Mouse (Mus musculus) layer of hippocampus, adult 2 months (tissue): ENCODE measurements around the gene Emid1. TPM values are rescaled to one million over a fixed set of nuclear protein-coding genes. Genes with fewer than 3 reads are reported as not detected.

ENCODE experiments used
- DNase-seq, 2 experiments: peaks; one replicate each; pipeline ENCODE4 v3.0.0; 2022; ENCODE audit warnings: low spot score in 2 of 2
- H3K27ac ChIP-seq: fragments of 200-600 bp; 2 replicates; pipeline ENCODE4 v1.8.1; 2022
- H3K4me3 ChIP-seq: fragments of 200-600 bp; 2 replicates; pipeline ENCODE4 v1.8.1; 2022; ENCODE audit warnings: mild to moderate bottlenecking
- CTCF ChIP-seq: fragments of 200-600 bp; conservative IDR thresholded peaks from 2 replicates; pipeline ENCODE4 v1.8.1; 2022; ENCODE audit warnings: antibody characterized with exemption, mild to moderate bottlenecking, moderate library complexity
- long read RNA-seq, 2 experiments: library from polyadenylated mRNA; stranded (forward); transcript quantifications; one replicate each; pipeline ENCODE4 v2.0.0; 2021; ENCODE audit warnings: borderline mapping rate in 2 of 2
- total RNA-seq, 2 experiments: library from RNA; stranded (reverse); gene quantifications; 2 replicates each; pipeline ENCODE4 v1.2.3; 2021

Gene Emid1
- total RNA-seq = 1 to 10 TPM; 4.2 to 4.9 TPM
- long read RNA-seq, experiment 1, transcript Emid1-201 (15 exons, 1,947 nt) = major isoform, 5 of 8 reads
- long read RNA-seq, experiment 1, partial matches to known transcripts = 2 of 8 reads
- long read RNA-seq, experiment 1, other reads (novel, unspliced or antisense) = 1 of 8 reads
- long read RNA-seq, experiment 2, partial matches to known transcripts = 0 of 4 reads
- long read RNA-seq, experiment 2, other reads (novel, unspliced or antisense) = 0 of 4 reads

- H3K4me3 ChIP-seq = peak within 1 kb of the TSS; percentile 38
- H3K27ac ChIP-seq = peak within 1 kb of the TSS; percentile 51; the same call in 1 of the 2 replicates
- TF ChIP-seq CTCF = no peak
- no peak for DNase-seq
These were observed at the start of gene Emid1 for GRCm38 (mm10) chr11:5151680-5152337. Emid1 (minus strand) TSS chr11:5152257.

- DNase-seq = no peak
- no peak overlapping the region for H3K27ac ChIP-seq
These were observed 47.8 kb upstream of the Emid1 start for GRCm38 (mm10) chr11:5199879-5200278.

GRCm38 (mm10) chr11:5197068-5197467 lies 45.0 kb upstream of the Emid1 start:
- TF ChIP-seq CTCF = no peak
- H3K4me3 ChIP-seq = no peak overlapping the region
- DNase-seq = no peak
- no peak overlapping the region for H3K27ac ChIP-seq

More at GRCm38 (mm10) chr11:5199879-5200278, 47.8 kb upstream of the Emid1 start:
- H3K4me3 ChIP-seq = no peak overlapping the region
- no peak for TF ChIP-seq CTCF

- H3K27ac ChIP-seq = no peak overlapping the region
- no peak for TF ChIP-seq CTCF
- no peak for DNase-seq
- H3K4me3 ChIP-seq = no peak overlapping the region
These were observed 44.5 kb upstream of the Emid1 start for GRCm38 (mm10) chr11:5196583-5196982.

GRCm38 (mm10) chr11:5193576-5193881 lies 41.5 kb upstream of the Emid1 start:
- no peak overlapping the region for H3K4me3 ChIP-seq
- no peak overlapping the region for H3K27ac ChIP-seq
- DNase-seq = no peak
- no peak for TF ChIP-seq CTCF

GRCm38 (mm10) chr11:5192840-5193575 lies 41.0 kb upstream of the Emid1 start:
- no peak for DNase-seq
- Histone ChIP-seq H3K4me3 (no peak overlapping the region), H3K27ac (0 out of 2 replicates have a peak overlapping the region, but pooled peaks have one; percentile 18)
- no peak for TF ChIP-seq CTCF

GRCm38 (mm10) chr11:5192084-5192516 lies 40.0 kb upstream of the Emid1 start:
- no peak overlapping the region for H3K4me3 ChIP-seq
- H3K27ac ChIP-seq = no peak overlapping the region
- no peak for DNase-seq
- no peak for TF ChIP-seq CTCF

- no peak for DNase-seq
- no peak for TF ChIP-seq CTCF
- Histone ChIP-seq H3K4me3 (no peak overlapping the region), H3K27ac (peak overlapping the region; percentile 23; the same call in 1 of the 2 replicates)
These were observed 37.3 kb upstream of the Emid1 start for GRCm38 (mm10) chr11:5189239-5189933.

- TF ChIP-seq CTCF = no peak
- no peak for DNase-seq
These were observed 36.1 kb upstream of the Emid1 start for GRCm38 (mm10) chr11:5188170-5188569.

GRCm38 (mm10) chr11:5184832-5185231 lies 32.8 kb upstream of the Emid1 start:
- no peak for DNase-seq
- H3K27ac ChIP-seq = no peak overlapping the region
- no peak overlapping the region for H3K4me3 ChIP-seq
- TF ChIP-seq CTCF = no peak

More at GRCm38 (mm10) chr11:5188170-5188569, 36.1 kb upstream of the Emid1 start:
- Histone ChIP-seq H3K4me3 (no peak overlapping the region), H3K27ac (no peak overlapping the region)

- no peak overlapping the region for H3K4me3 ChIP-seq
- no peak for TF ChIP-seq CTCF
- DNase-seq = no peak
- no peak overlapping the region for H3K27ac ChIP-seq
These were observed 32.2 kb upstream of the Emid1 start for GRCm38 (mm10) chr11:5184250-5184649.

- no peak for DNase-seq
- H3K27ac ChIP-seq = no peak overlapping the region
- no peak for TF ChIP-seq CTCF
- H3K4me3 ChIP-seq = no peak overlapping the region
These were observed 30.8 kb upstream of the Emid1 start for GRCm38 (mm10) chr11:5182870-5183269.
